Mouse (Mus musculus) heart, adult 2 months (tissue): ENCODE results near the gene Olfm3.

Source experiments
- CTCF ChIP-seq: fragments of 200-600 bp; IDR thresholded peaks from 2 replicates; pipeline ENCODE4 v1.8.1; 2022; ENCODE audit warnings: antibody characterized with exemption, mild to moderate bottlenecking, moderate library complexity
- EP300 ChIP-seq: fragments of 200-500 bp; IDR thresholded peaks from 2 replicates; pipeline ENCODE4 v1.6.1; 2011; ENCODE audit warnings: low read depth, low read length, control low read depth; ENCODE audit not compliant: insufficient read depth
- POLR2A ChIP-seq: fragments of 200-500 bp; IDR thresholded peaks from 2 replicates; pipeline ENCODE4 v1.6.1; 2011; ENCODE audit warnings: mild to moderate bottlenecking, low read depth, low read length, control low read depth; ENCODE audit not compliant: insufficient read depth

GRCm38 (mm10) chr3:114889764-114890163 is 14.1 kb upstream of the Olfm3 start:
- TF ChIP-seq POLR2A (no peak), EP300 (no peak), CTCF (no peak)
